Mouse (Mus musculus): ENCODE measurements around the gene Gm49354. TPM values are rescaled to one million over a fixed set of nuclear protein-coding genes. Genes with fewer than 3 reads are reported as not detected.

Gene Gm49354
- polyA plus RNA-seq, 1 experiment = not detected

- Histone ChIP-seq H3K4me3 (ENCODE audit: control insufficient read depth, low read depth, low read length) (no peak overlapping the region), H3K36me3 (ENCODE audit: control insufficient read depth, insufficient read depth, low read length) (peaks cover 1% of the 10 kb centered on the region), H3K27me3 (ENCODE audit: control insufficient read depth, insufficient read depth, low read length) (no peaks in the 10 kb centered on the region), H3K4me1 (ENCODE audit: control insufficient read depth, insufficient read depth, low read length) (no peaks in the 10 kb centered on the region), H3K27ac (ENCODE audit: control insufficient read depth, insufficient read depth, low read depth, low read length) (no peak overlapping the region)
- TF ChIP-seq CTCF (IDR thresholded peaks at IDR 0.05; ENCODE audit: control insufficient read depth, insufficient read depth, insufficient replicate concordance, low read depth, low read length) (no peak), POLR2A (IDR thresholded peaks at IDR 0.05; ENCODE audit: control insufficient read depth, low read depth, low read length) (no peak)
Measured at GRCm38 (mm10) chr13:59779213-59779612, 2.8 kb downstream of the Gm49354 start.

GRCm38 (mm10) chr13:59775168-59775567, 6.9 kb downstream of the Gm49354 start:
- Histone ChIP-seq H3K27me3 (ENCODE audit: control insufficient read depth, insufficient read depth, low read length) (no peaks in the 10 kb centered on the region), H3K27ac (ENCODE audit: control insufficient read depth, insufficient read depth, low read depth, low read length) (no peak overlapping the region), H3K4me1 (ENCODE audit: control insufficient read depth, insufficient read depth, low read length) (peaks cover 2% of the 10 kb centered on the region; the same call in 1 of the 2 replicates), H3K36me3 (ENCODE audit: control insufficient read depth, insufficient read depth, low read length) (no peaks in the 10 kb centered on the region), H3K4me3 (ENCODE audit: control insufficient read depth, low read depth, low read length) (no peak overlapping the region)
- TF ChIP-seq POLR2A (IDR thresholded peaks at IDR 0.05; ENCODE audit: control insufficient read depth, low read depth, low read length) (no peak), CTCF (IDR thresholded peaks at IDR 0.05; ENCODE audit: control insufficient read depth, insufficient read depth, insufficient replicate concordance, low read depth, low read length) (no peak)

GRCm38 (mm10) chr13:59771257-59771656, 10.8 kb downstream of the Gm49354 start:
- no peaks in the 10 kb centered on the region; the same call in none of the 2 replicates for H3K36me3 ChIP-seq (ENCODE audit: control insufficient read depth, insufficient read depth, low read length)
- no peaks in the 10 kb centered on the region for H3K27me3 ChIP-seq (ENCODE audit: control insufficient read depth, insufficient read depth, low read length)
- peak overlapping the region; percentile 73 for H3K4me3 ChIP-seq (ENCODE audit: control insufficient read depth, low read depth, low read length)
- H3K4me1 ChIP-seq (ENCODE audit: control insufficient read depth, insufficient read depth, low read length) = peaks cover 8% of the 10 kb centered on the region
- peak overlapping the region; percentile 33; the same call in 1 of the 2 replicates for H3K27ac ChIP-seq (ENCODE audit: control insufficient read depth, insufficient read depth, low read depth, low read length)
- no peak for TF ChIP-seq POLR2A (IDR thresholded peaks at IDR 0.05; ENCODE audit: control insufficient read depth, low read depth, low read length)
- no peak for TF ChIP-seq CTCF (IDR thresholded peaks at IDR 0.05; ENCODE audit: control insufficient read depth, insufficient read depth, insufficient replicate concordance, low read depth, low read length)

GRCm38 (mm10) chr13:59770847-59771246, 11.2 kb downstream of the Gm49354 start:
- H3K4me3 ChIP-seq (ENCODE audit: control insufficient read depth, low read depth, low read length) = peak overlapping the region; percentile 73
- no peaks in the 10 kb centered on the region; the same call in none of the 2 replicates for H3K36me3 ChIP-seq (ENCODE audit: control insufficient read depth, insufficient read depth, low read length)
- peak overlapping the region; percentile 23; the same call in 1 of the 2 replicates for H3K27ac ChIP-seq (ENCODE audit: control insufficient read depth, insufficient read depth, low read depth, low read length)
- no peaks in the 10 kb centered on the region for H3K27me3 ChIP-seq (ENCODE audit: control insufficient read depth, insufficient read depth, low read length)
- TF ChIP-seq CTCF (IDR thresholded peaks at IDR 0.05; ENCODE audit: control insufficient read depth, insufficient read depth, insufficient replicate concordance, low read depth, low read length) = no peak
- no peak for TF ChIP-seq POLR2A (IDR thresholded peaks at IDR 0.05; ENCODE audit: control insufficient read depth, low read depth, low read length)
- H3K4me1 ChIP-seq (ENCODE audit: control insufficient read depth, insufficient read depth, low read length) = peaks cover 11% of the 10 kb centered on the region

- no peaks in the 10 kb centered on the region; the same call in none of the 2 replicates for H3K36me3 ChIP-seq (ENCODE audit: control insufficient read depth, insufficient read depth, low read length)
- H3K4me1 ChIP-seq (ENCODE audit: control insufficient read depth, insufficient read depth, low read length) = peaks cover 12% of the 10 kb centered on the region
- peak overlapping the region; percentile 96 for H3K27ac ChIP-seq (ENCODE audit: control insufficient read depth, insufficient read depth, low read depth, low read length)
- H3K4me3 ChIP-seq (ENCODE audit: control insufficient read depth, low read depth, low read length) = peak overlapping the region; percentile 88
- H3K27me3 ChIP-seq (ENCODE audit: control insufficient read depth, insufficient read depth, low read length) = no peaks in the 10 kb centered on the region
- TF ChIP-seq CTCF (IDR thresholded peaks at IDR 0.05; ENCODE audit: control insufficient read depth, insufficient read depth, insufficient replicate concordance, low read depth, low read length) = no peak
- no peak for TF ChIP-seq POLR2A (IDR thresholded peaks at IDR 0.05; ENCODE audit: control insufficient read depth, low read depth, low read length)
Measured at GRCm38 (mm10) chr13:59770164-59770562, 11.9 kb downstream of the Gm49354 start.

GRCm38 (mm10) chr13:59769296-59770163, 12.5 kb downstream of the Gm49354 start, which contains the start of gene Isca1:
TSS of gene Isca1 (minus strand) at chr13:59769810.
- Histone ChIP-seq H3K4me3 (ENCODE audit: control insufficient read depth, low read depth, low read length) (peak within 1 kb of the TSS; percentile 88), H3K27ac (ENCODE audit: control insufficient read depth, insufficient read depth, low read depth, low read length) (peak within 1 kb of the TSS; percentile 96), H3K27me3 (ENCODE audit: control insufficient read depth, insufficient read depth, low read length) (no peaks in the 10 kb centered on the region), H3K36me3 (ENCODE audit: control insufficient read depth, insufficient read depth, low read length) (no peaks in the 10 kb centered on the region; the same call in none of the 2 replicates), H3K4me1 (ENCODE audit: control insufficient read depth, insufficient read depth, low read length) (peaks cover 12% of the 10 kb centered on the region)
- TF ChIP-seq CTCF (IDR thresholded peaks at IDR 0.05; ENCODE audit: control insufficient read depth, insufficient read depth, insufficient replicate concordance, low read depth, low read length) = no peak
- TF ChIP-seq POLR2A (IDR thresholded peaks at IDR 0.05; ENCODE audit: control insufficient read depth, low read depth, low read length) = peak; percentile 89

GRCm38 (mm10) chr13:59768531-59768930, 13.5 kb downstream of the Gm49354 start:
- Histone ChIP-seq H3K27me3 (ENCODE audit: control insufficient read depth, insufficient read depth, low read length) (no peaks in the 10 kb centered on the region), H3K27ac (ENCODE audit: control insufficient read depth, insufficient read depth, low read depth, low read length) (peak overlapping the region; percentile 52; the same call in 1 of the 2 replicates), H3K4me1 (ENCODE audit: control insufficient read depth, insufficient read depth, low read length) (peaks cover 12% of the 10 kb centered on the region), H3K36me3 (ENCODE audit: control insufficient read depth, insufficient read depth, low read length) (no peaks in the 10 kb centered on the region; the same call in none of the 2 replicates), H3K4me3 (ENCODE audit: control insufficient read depth, low read depth, low read length) (peak overlapping the region; percentile 88)
- TF ChIP-seq POLR2A (IDR thresholded peaks at IDR 0.05; ENCODE audit: control insufficient read depth, low read depth, low read length) (no peak), CTCF (IDR thresholded peaks at IDR 0.05; ENCODE audit: control insufficient read depth, insufficient read depth, insufficient replicate concordance, low read depth, low read length) (no peak)

Measured in testis, adult 2 months (tissue).